Mouse (Mus musculus) stomach, postnatal 0 days (tissue): ENCODE data around the gene Olfr279. TPM values are rescaled to one million over a fixed set of nuclear protein-coding genes. Genes with fewer than 3 reads are reported as not detected.
A peak's percentile ranks its signal among the peaks of the same experiment; 100 is the strongest.

Experiments
- ATAC-seq: fragments of 200-750 bp; cut with Nextera tagmentation; 2 replicates; pipeline ENCODE4 v1.8.0; 2017; ENCODE audit not compliant: low FRiP score, low TSS enrichment
- DNase-seq: peaks from one replicate; pipeline ENCODE4 v3.0.0-alpha.2; 2016; ENCODE audit warnings: low spot score
- H3K27ac ChIP-seq: fragments of 300-500 bp; sonication (generic); replicated peaks from 2 replicates; pipeline ENCODE4 v1.5.1; 2014; ENCODE audit warnings: mild to moderate bottlenecking, control low read depth
- H3K27me3 ChIP-seq: fragments of 300-500 bp; sonication (generic); 2 replicates; pipeline ENCODE4 v1.6.1; 2014; ENCODE audit warnings: low read length; ENCODE audit not compliant: control insufficient read depth, insufficient read depth
- H3K36me3 ChIP-seq: fragments of 300-500 bp; sonication (generic); 2 replicates; pipeline ENCODE4 v1.6.1; 2014; ENCODE audit warnings: low read length, mixed read lengths; ENCODE audit not compliant: control insufficient read depth, insufficient read depth
- H3K4me1 ChIP-seq: fragments of 300-500 bp; sonication (generic); replicated peaks from 2 replicates; pipeline ENCODE4 v1.6.1; 2014; ENCODE audit warnings: antibody characterized with exemption; ENCODE audit not compliant: control insufficient read depth, insufficient read depth
- H3K4me2 ChIP-seq: fragments of 300-500 bp; sonication (generic); replicated peaks from 2 replicates; pipeline ENCODE4 v1.6.1; 2014; ENCODE audit warnings: low read depth, mild to moderate bottlenecking, control low read depth, moderate library complexity
- H3K4me3 ChIP-seq: fragments of 300-500 bp; sonication (generic); 2 replicates; pipeline ENCODE4 v1.5.1; 2014; ENCODE audit warnings: low read depth, low read length, control low read depth
- H3K9ac ChIP-seq: fragments of 300-500 bp; sonication (generic); 2 replicates; pipeline ENCODE4 v1.6.1; 2014; ENCODE audit warnings: mild to moderate bottlenecking, low read length, control low read depth, mixed read lengths
- H3K9me3 ChIP-seq: fragments of 300-500 bp; sonication (generic); 2 replicates; pipeline ENCODE4 v1.6.1; 2016; ENCODE audit warnings: low read length; ENCODE audit not compliant: control insufficient read depth
- CTCF ChIP-seq: IDR thresholded peaks from 2 replicates; pipeline ENCODE4 v1.5.1; 2016; ENCODE audit warnings: antibody characterized with exemption, low read depth, mild to moderate bottlenecking, moderate library complexity
- EP300 ChIP-seq: optimal IDR thresholded peaks from 2 replicates; pipeline ENCODE3; 2016; ENCODE audit warnings: antibody characterized with exemption
- WGBS: fragments of 180-500 bp; shearing (Covaris S2); extraction: QIAGEN DNeasy Blood & Tissue Kit; methylation state at CpG from one replicate; pipeline ENCODE4 v1.1.7; 2014; 5-methylcytosine and 5-hydroxymethylcytosine counted together
- polyA plus RNA-seq: library from polyadenylated mRNA; unstranded; fragments of >200 nt; fragmentation: Nextera tagmentation; extraction: Ambion mirVana; gene quantifications from 2 replicates; pipeline ENCODE4 v1.2.1, GENCODE M21; 2015

Gene Olfr279
- polyA plus RNA-seq, 1 experiment from 2014 or later = not detected

GRCm38 (mm10) chr15:98507321-98507720 is 15.1 kb downstream of the Olfr279 start:
- no peaks in the 10 kb centered on the region for H3K36me3 ChIP-seq
- H3K4me3 ChIP-seq = no peak overlapping the region
- no peak for DNase-seq
- H3K9me3 ChIP-seq = no peaks in the 10 kb centered on the region
- H3K4me1 ChIP-seq = no peaks in the 10 kb centered on the region
- no peak overlapping the region for H3K9ac ChIP-seq
- TF ChIP-seq EP300 (no peak), CTCF (no peak)
- H3K27ac ChIP-seq = no peak overlapping the region
- H3K4me2 ChIP-seq = no peak overlapping the region
- WGBS = 84% methylated on average over 6 of the region's 6 CpGs
- H3K27me3 ChIP-seq = no peaks in the 10 kb centered on the region
- ATAC-seq = no peak

- no peak for DNase-seq
- Histone ChIP-seq H3K9me3 (no peaks in the 10 kb centered on the region), H3K9ac (no peak overlapping the region), H3K4me3 (no peak overlapping the region), H3K4me2 (no peak overlapping the region), H3K27ac (no peak overlapping the region), H3K27me3 (no peaks in the 10 kb centered on the region), H3K4me1 (no peaks in the 10 kb centered on the region), H3K36me3 (no peaks in the 10 kb centered on the region)
- no peak for ATAC-seq
- TF ChIP-seq CTCF = no peak; the same call in 1 of the 2 replicates
- TF ChIP-seq EP300 = no peak
- WGBS = 57% methylated on average over 2 of the region's 2 CpGs
Observed at GRCm38 (mm10) chr15:98509387-98509786, 17.2 kb downstream of the Olfr279 start.

GRCm38 (mm10) chr15:98510438-98511385 is 18.5 kb downstream of the Olfr279 start:
- Histone ChIP-seq H3K27ac (peak overlapping the region; percentile 30; the same call in 1 of the 2 replicates), H3K9ac (no peak overlapping the region), H3K4me3 (peak overlapping the region; percentile 17; the same call in 1 of the 2 replicates), H3K36me3 (no peaks in the 10 kb centered on the region), H3K4me1 (no peaks in the 10 kb centered on the region), H3K9me3 (no peaks in the 10 kb centered on the region), H3K27me3 (no peaks in the 10 kb centered on the region), H3K4me2 (peak overlapping the region; percentile 54)
- no peak for TF ChIP-seq EP300
- peak; percentile 88 for TF ChIP-seq CTCF
- peak; percentile 79 for DNase-seq
- ATAC-seq = 0 out of 2 replicates have a peak, but pooled peaks have one; percentile 33
- WGBS = 29% methylated on average over 25 of the region's 25 CpGs

- DNase-seq = no peak
- no peak for ATAC-seq
Observed at GRCm38 (mm10) chr15:98511386-98511928, 19.3 kb downstream of the Olfr279 start.

GRCm38 (mm10) chr15:98512232-98512631 is 20.0 kb downstream of the Olfr279 start:
- no peak for ATAC-seq
- WGBS = 64% methylated on average over 8 of the region's 8 CpGs
- TF ChIP-seq EP300 = no peak
- no peak for TF ChIP-seq CTCF

More at GRCm38 (mm10) chr15:98511386-98511928, 19.3 kb downstream of the Olfr279 start:
- Histone ChIP-seq H3K4me1 (no peaks in the 10 kb centered on the region), H3K4me3 (no peak overlapping the region), H3K9me3 (no peaks in the 10 kb centered on the region), H3K4me2 (0 out of 2 replicates have a peak overlapping the region, but pooled peaks have one; percentile 8), H3K27ac (peak overlapping the region; percentile 30; the same call in 1 of the 2 replicates), H3K27me3 (no peaks in the 10 kb centered on the region), H3K36me3 (no peaks in the 10 kb centered on the region), H3K9ac (no peak overlapping the region)
- TF ChIP-seq EP300 (no peak), CTCF (no peak)
- 58% methylated on average over 13 of the region's 13 CpGs for WGBS

More at GRCm38 (mm10) chr15:98512232-98512631, 20.0 kb downstream of the Olfr279 start:
- no peaks in the 10 kb centered on the region for H3K36me3 ChIP-seq
- no peak overlapping the region for H3K9ac ChIP-seq
- H3K9me3 ChIP-seq = no peaks in the 10 kb centered on the region
- H3K27ac ChIP-seq = no peak overlapping the region
- no peaks in the 10 kb centered on the region for H3K27me3 ChIP-seq
- H3K4me3 ChIP-seq = no peak overlapping the region
- no peak overlapping the region for H3K4me2 ChIP-seq
- no peak for DNase-seq
- H3K4me1 ChIP-seq = no peaks in the 10 kb centered on the region
